Mouse (Mus musculus): Measurements from ENCODE around the gene Syt11. TPM values are rescaled to one million over a fixed set of nuclear protein-coding genes. Genes with fewer than 3 reads are reported as not detected.
"Not testable (repeated sequence)": the region's sequence is repeated elsewhere in the genome, so short reads cannot be mapped to it uniquely, and the experiment has no call there.

Syt11 gene
- polyA plus RNA-seq, 1 experiment from 2014 or later: 137 TPM

GRCm38 (mm10) chr3:88716399-88717197, 58.4 kb downstream of the Syt11 start, which contains the start of gene Rit1:
TSS of gene Rit1 (plus strand) at chr3:88716838.
- 2% methylated on average over 27 of the region's 27 CpGs for WGBS
- Histone ChIP-seq H3K9ac (ENCODE audit: low read depth, low read length) (peak within 1 kb of the TSS; percentile 70), H3K4me3 (ENCODE audit: low read depth, low read length) (peak within 1 kb of the TSS; percentile 71), H3K27me3 (ENCODE audit: control insufficient read depth, insufficient read depth, low read length) (no peaks in the 10 kb centered on the region), H3K4me2 (replicated peaks; ENCODE audit: low read depth, low read length) (peak within 1 kb of the TSS; percentile 76), H3K27ac (ENCODE audit: low read depth, low read length) (peak within 1 kb of the TSS; percentile 65; the same call in 1 of the 2 replicates), H3K4me1 (replicated peaks; ENCODE audit: control insufficient read depth, insufficient read depth, low read length) (no peaks in the 10 kb centered on the region), H3K36me3 (ENCODE audit: control insufficient read depth, insufficient read depth, low read length) (0 out of 2 replicates have a peak, but pooled peaks cover 5% of the 10 kb centered on the region), H3K9me3 (ENCODE audit: control insufficient read depth, low read length) (no peaks in the 10 kb centered on the region)
- DNase-seq (ENCODE audit: low spot score) (peak; percentile 93), ATAC-seq (ENCODE audit: low FRiP score) (peak; percentile 97)

- not testable (repeated sequence) for H3K4me1 ChIP-seq (replicated peaks; ENCODE audit: control insufficient read depth, insufficient read depth, low read length); H3K4me3 ChIP-seq (ENCODE audit: low read depth, low read length); H3K9ac ChIP-seq (ENCODE audit: low read depth, low read length); DNase-seq (ENCODE audit: low spot score); ATAC-seq (ENCODE audit: low FRiP score); H3K4me2 ChIP-seq (replicated peaks; ENCODE audit: low read depth, low read length); H3K27ac ChIP-seq (ENCODE audit: low read depth, low read length); H3K27me3 ChIP-seq (ENCODE audit: control insufficient read depth, insufficient read depth, low read length); H3K9me3 ChIP-seq (ENCODE audit: control insufficient read depth, low read length); H3K36me3 ChIP-seq (ENCODE audit: control insufficient read depth, insufficient read depth, low read length)
- 95% methylated on average over 5 of the region's 5 CpGs for WGBS
Observed at GRCm38 (mm10) chr3:88715716-88716115, 59.2 kb downstream of the Syt11 start.

GRCm38 (mm10) chr3:88714725-88715124, 60.2 kb downstream of the Syt11 start:
- 76% methylated on average over 2 of the region's 2 CpGs for WGBS
- Histone ChIP-seq H3K9ac (ENCODE audit: low read depth, low read length) (no peak overlapping the region), H3K27ac (ENCODE audit: low read depth, low read length) (no peak overlapping the region), H3K9me3 (ENCODE audit: control insufficient read depth, low read length) (no peaks in the 10 kb centered on the region), H3K36me3 (ENCODE audit: control insufficient read depth, insufficient read depth, low read length) (0 out of 2 replicates have a peak, but pooled peaks cover 13% of the 10 kb centered on the region), H3K4me1 (replicated peaks; ENCODE audit: control insufficient read depth, insufficient read depth, low read length) (no peaks in the 10 kb centered on the region), H3K27me3 (ENCODE audit: control insufficient read depth, insufficient read depth, low read length) (no peaks in the 10 kb centered on the region), H3K4me3 (ENCODE audit: low read depth, low read length) (no peak overlapping the region), H3K4me2 (replicated peaks; ENCODE audit: low read depth, low read length) (no peak overlapping the region)
- no peak for ATAC-seq (ENCODE audit: low FRiP score)
- no peak for DNase-seq (ENCODE audit: low spot score)

- Histone ChIP-seq H3K4me3 (ENCODE audit: low read depth, low read length) (no peak overlapping the region), H3K27me3 (ENCODE audit: control insufficient read depth, insufficient read depth, low read length) (no peaks in the 10 kb centered on the region), H3K9ac (ENCODE audit: low read depth, low read length) (no peak overlapping the region), H3K36me3 (ENCODE audit: control insufficient read depth, insufficient read depth, low read length) (0 out of 2 replicates have a peak, but pooled peaks cover 13% of the 10 kb centered on the region), H3K4me1 (replicated peaks; ENCODE audit: control insufficient read depth, insufficient read depth, low read length) (no peaks in the 10 kb centered on the region), H3K9me3 (ENCODE audit: control insufficient read depth, low read length) (no peaks in the 10 kb centered on the region), H3K27ac (ENCODE audit: low read depth, low read length) (no peak overlapping the region), H3K4me2 (replicated peaks; ENCODE audit: low read depth, low read length) (no peak overlapping the region)
- ATAC-seq (ENCODE audit: low FRiP score): no peak
- DNase-seq (ENCODE audit: low spot score): no peak
- WGBS: 96% methylated on average over 4 of the region's 4 CpGs
Observed at GRCm38 (mm10) chr3:88713709-88714108, 61.3 kb downstream of the Syt11 start.

- WGBS: 75% methylated on average over 3 of the region's 3 CpGs
- Histone ChIP-seq H3K9ac (ENCODE audit: low read depth, low read length) (no peak overlapping the region), H3K36me3 (ENCODE audit: control insufficient read depth, insufficient read depth, low read length) (peaks cover 33% of the 10 kb centered on the region), H3K4me3 (ENCODE audit: low read depth, low read length) (no peak overlapping the region), H3K4me2 (replicated peaks; ENCODE audit: low read depth, low read length) (no peak overlapping the region), H3K27me3 (ENCODE audit: control insufficient read depth, insufficient read depth, low read length) (no peaks in the 10 kb centered on the region), H3K4me1 (replicated peaks; ENCODE audit: control insufficient read depth, insufficient read depth, low read length) (no peaks in the 10 kb centered on the region), H3K9me3 (ENCODE audit: control insufficient read depth, low read length) (no peaks in the 10 kb centered on the region), H3K27ac (ENCODE audit: low read depth, low read length) (no peak overlapping the region)
- no peak for ATAC-seq (ENCODE audit: low FRiP score)
- DNase-seq (ENCODE audit: low spot score): no peak
Observed at GRCm38 (mm10) chr3:88701222-88701621, 73.7 kb downstream of the Syt11 start.

GRCm38 (mm10) chr3:88700247-88700646, 74.7 kb downstream of the Syt11 start:
- WGBS: 94% methylated on average over 3 of the region's 3 CpGs
- Histone ChIP-seq H3K27me3 (ENCODE audit: control insufficient read depth, insufficient read depth, low read length) (no peaks in the 10 kb centered on the region), H3K4me1 (replicated peaks; ENCODE audit: control insufficient read depth, insufficient read depth, low read length) (no peaks in the 10 kb centered on the region), H3K9me3 (ENCODE audit: control insufficient read depth, low read length) (no peaks in the 10 kb centered on the region), H3K9ac (ENCODE audit: low read depth, low read length) (no peak overlapping the region), H3K27ac (ENCODE audit: low read depth, low read length) (no peak overlapping the region), H3K4me3 (ENCODE audit: low read depth, low read length) (no peak overlapping the region), H3K36me3 (ENCODE audit: control insufficient read depth, insufficient read depth, low read length) (peaks cover 33% of the 10 kb centered on the region), H3K4me2 (replicated peaks; ENCODE audit: low read depth, low read length) (no peak overlapping the region)
- DNase-seq (ENCODE audit: low spot score) (no peak), ATAC-seq (ENCODE audit: low FRiP score) (no peak)

- no peak overlapping the region for H3K4me2 ChIP-seq (replicated peaks; ENCODE audit: low read depth, low read length)
- H3K27ac ChIP-seq (ENCODE audit: low read depth, low read length): no peak overlapping the region
- no peak overlapping the region for H3K9ac ChIP-seq (ENCODE audit: low read depth, low read length)
- peaks cover 29% of the 10 kb centered on the region for H3K36me3 ChIP-seq (ENCODE audit: control insufficient read depth, insufficient read depth, low read length)
- H3K27me3 ChIP-seq (ENCODE audit: control insufficient read depth, insufficient read depth, low read length): no peaks in the 10 kb centered on the region
- no peak overlapping the region for H3K4me3 ChIP-seq (ENCODE audit: low read depth, low read length)
- ATAC-seq (ENCODE audit: low FRiP score): no peak
- WGBS: 98% methylated on average over 6 of the region's 6 CpGs
- H3K4me1 ChIP-seq (replicated peaks; ENCODE audit: control insufficient read depth, insufficient read depth, low read length): no peaks in the 10 kb centered on the region
- H3K9me3 ChIP-seq (ENCODE audit: control insufficient read depth, low read length): no peaks in the 10 kb centered on the region
- DNase-seq (ENCODE audit: low spot score): no peak
Observed at GRCm38 (mm10) chr3:88698834-88699233, 76.1 kb downstream of the Syt11 start.

- DNase-seq (ENCODE audit: low spot score) (no peak), ATAC-seq (ENCODE audit: low FRiP score) (no peak)
- H3K36me3 ChIP-seq (ENCODE audit: control insufficient read depth, insufficient read depth, low read length): peaks cover 29% of the 10 kb centered on the region
- H3K4me2 ChIP-seq (replicated peaks; ENCODE audit: low read depth, low read length): no peak overlapping the region
- no peaks in the 10 kb centered on the region for H3K9me3 ChIP-seq (ENCODE audit: control insufficient read depth, low read length)
- H3K27me3 ChIP-seq (ENCODE audit: control insufficient read depth, insufficient read depth, low read length): no peaks in the 10 kb centered on the region
- no peak overlapping the region for H3K9ac ChIP-seq (ENCODE audit: low read depth, low read length)
- WGBS: 97% methylated on average over 1 of the region's 1 CpGs
- H3K4me3 ChIP-seq (ENCODE audit: low read depth, low read length): no peak overlapping the region
- no peaks in the 10 kb centered on the region for H3K4me1 ChIP-seq (replicated peaks; ENCODE audit: control insufficient read depth, insufficient read depth, low read length)
- H3K27ac ChIP-seq (ENCODE audit: low read depth, low read length): no peak overlapping the region
Observed at GRCm38 (mm10) chr3:88698051-88698450, 76.9 kb downstream of the Syt11 start.

- H3K9me3 ChIP-seq (ENCODE audit: control insufficient read depth, low read length): no peaks in the 10 kb centered on the region
- H3K4me2 ChIP-seq (replicated peaks; ENCODE audit: low read depth, low read length): no peak overlapping the region
- H3K27me3 ChIP-seq (ENCODE audit: control insufficient read depth, insufficient read depth, low read length): no peaks in the 10 kb centered on the region
- no peak for ATAC-seq (ENCODE audit: low FRiP score)
- H3K4me1 ChIP-seq (replicated peaks; ENCODE audit: control insufficient read depth, insufficient read depth, low read length): no peaks in the 10 kb centered on the region
- no peak overlapping the region for H3K4me3 ChIP-seq (ENCODE audit: low read depth, low read length)
- DNase-seq (ENCODE audit: low spot score): no peak
- no peak overlapping the region for H3K27ac ChIP-seq (ENCODE audit: low read depth, low read length)
- H3K36me3 ChIP-seq (ENCODE audit: control insufficient read depth, insufficient read depth, low read length): peaks cover 42% of the 10 kb centered on the region
- H3K9ac ChIP-seq (ENCODE audit: low read depth, low read length): no peak overlapping the region
Observed at GRCm38 (mm10) chr3:88695545-88695944, 79.4 kb downstream of the Syt11 start.

All from hindbrain, embryonic 11.5 days (tissue).